Mouse (Mus musculus) liver, embryonic 16.5 days (tissue): Measurements from ENCODE around the gene Emg1. TPM values are rescaled to one million over a fixed set of nuclear protein-coding genes. Genes with fewer than 3 reads are reported as not detected.

Source experiments
- ATAC-seq: fragments of 200-750 bp; cut with Nextera tagmentation; 2 replicates; pipeline ENCODE4 v1.8.0; 2017; ENCODE audit warnings: low read depth, mild to moderate bottlenecking, moderate number of reproducible peaks, moderate library complexity
- H3K27ac ChIP-seq: fragments of 300-500 bp; sonication (generic); 2 replicates; pipeline ENCODE4 v1.5.1; 2014; ENCODE audit warnings: mild to moderate bottlenecking, low read length
- H3K27me3 ChIP-seq: fragments of 300-500 bp; sonication (generic); 2 replicates; pipeline ENCODE4 v1.6.1; 2014; ENCODE audit warnings: low read depth, low read length, mixed read lengths; ENCODE audit not compliant: control insufficient read depth, insufficient read depth
- H3K36me3 ChIP-seq: fragments of 300-500 bp; sonication (generic); 2 replicates; pipeline ENCODE4 v1.6.1; 2014; ENCODE audit warnings: mild to moderate bottlenecking; ENCODE audit not compliant: control insufficient read depth, insufficient read depth
- H3K4me1 ChIP-seq: fragments of 300-500 bp; sonication (generic); 2 replicates; pipeline ENCODE4 v1.6.1; 2014; ENCODE audit warnings: low read depth, low read length, mixed read lengths; ENCODE audit not compliant: control insufficient read depth
- H3K4me2 ChIP-seq: fragments of 300-500 bp; sonication (generic); 2 replicates; pipeline ENCODE4 v1.6.1; 2014; ENCODE audit warnings: low read depth, low read length, mixed read lengths
- H3K4me3 ChIP-seq: fragments of 300-500 bp; sonication (generic); 2 replicates; pipeline ENCODE4 v1.5.1; 2014; ENCODE audit warnings: low read depth, mild to moderate bottlenecking, low read length
- H3K9ac ChIP-seq: fragments of 300-500 bp; sonication (generic); 2 replicates; pipeline ENCODE4 v1.6.1; 2014; ENCODE audit warnings: low read depth, low read length
- H3K9me3 ChIP-seq: fragments of 300-500 bp; sonication (generic); replicated peaks from 2 replicates; pipeline ENCODE4 v1.6.1; 2016; ENCODE audit warnings: low read length; ENCODE audit not compliant: control insufficient read depth
- WGBS: fragments of 180-500 bp; shearing (Covaris S2); extraction: QIAGEN DNeasy Blood & Tissue Kit; methylation state at CpG from one replicate; pipeline ENCODE4 v1.1.7; 2014; ENCODE audit not compliant: insufficient replicate concordance; 5-methylcytosine and 5-hydroxymethylcytosine counted together
- polyA plus RNA-seq: library from polyadenylated mRNA; unstranded; fragments of >200 nt; fragmentation: Nextera tagmentation; extraction: Ambion mirVana; gene quantifications from 2 replicates; pipeline ENCODE4 v1.2.1, GENCODE M21; 2015

Gene Emg1
- polyA plus RNA-seq, 1 experiment from 2014 or later: 105 TPM

- H3K9ac ChIP-seq: no peak overlapping the region
These were observed 31.0 kb upstream of the Emg1 start for GRCm38 (mm10) chr6:124742839-124743514.

GRCm38 (mm10) chr6:124741842-124742241 is 29.9 kb upstream of the Emg1 start:
- H3K36me3 ChIP-seq: no peaks in the 10 kb centered on the region
- 82% methylated on average over 3 of the region's 3 CpGs for WGBS
- no peaks in the 10 kb centered on the region for H3K27me3 ChIP-seq
- peak overlapping the region; percentile 75 for H3K9ac ChIP-seq
- peak overlapping the region; percentile 70 for H3K4me3 ChIP-seq
- ATAC-seq: no peak
- peak overlapping the region; percentile 95 for H3K4me2 ChIP-seq
- H3K9me3 ChIP-seq: no peaks in the 10 kb centered on the region
- peaks cover 45% of the 10 kb centered on the region for H3K4me1 ChIP-seq
- peak overlapping the region; percentile 96 for H3K27ac ChIP-seq

More at GRCm38 (mm10) chr6:124742839-124743514, 31.0 kb upstream of the Emg1 start:
- H3K4me1 ChIP-seq: peaks cover 45% of the 10 kb centered on the region
- no peak overlapping the region for H3K4me2 ChIP-seq
- no peak for ATAC-seq
- no peaks in the 10 kb centered on the region for H3K36me3 ChIP-seq
- no peak overlapping the region for H3K27ac ChIP-seq
- H3K9me3 ChIP-seq: no peaks in the 10 kb centered on the region
- H3K27me3 ChIP-seq: no peaks in the 10 kb centered on the region
- no peak overlapping the region for H3K4me3 ChIP-seq
- 80% methylated on average over 15 of the region's 15 CpGs for WGBS

DNA sequence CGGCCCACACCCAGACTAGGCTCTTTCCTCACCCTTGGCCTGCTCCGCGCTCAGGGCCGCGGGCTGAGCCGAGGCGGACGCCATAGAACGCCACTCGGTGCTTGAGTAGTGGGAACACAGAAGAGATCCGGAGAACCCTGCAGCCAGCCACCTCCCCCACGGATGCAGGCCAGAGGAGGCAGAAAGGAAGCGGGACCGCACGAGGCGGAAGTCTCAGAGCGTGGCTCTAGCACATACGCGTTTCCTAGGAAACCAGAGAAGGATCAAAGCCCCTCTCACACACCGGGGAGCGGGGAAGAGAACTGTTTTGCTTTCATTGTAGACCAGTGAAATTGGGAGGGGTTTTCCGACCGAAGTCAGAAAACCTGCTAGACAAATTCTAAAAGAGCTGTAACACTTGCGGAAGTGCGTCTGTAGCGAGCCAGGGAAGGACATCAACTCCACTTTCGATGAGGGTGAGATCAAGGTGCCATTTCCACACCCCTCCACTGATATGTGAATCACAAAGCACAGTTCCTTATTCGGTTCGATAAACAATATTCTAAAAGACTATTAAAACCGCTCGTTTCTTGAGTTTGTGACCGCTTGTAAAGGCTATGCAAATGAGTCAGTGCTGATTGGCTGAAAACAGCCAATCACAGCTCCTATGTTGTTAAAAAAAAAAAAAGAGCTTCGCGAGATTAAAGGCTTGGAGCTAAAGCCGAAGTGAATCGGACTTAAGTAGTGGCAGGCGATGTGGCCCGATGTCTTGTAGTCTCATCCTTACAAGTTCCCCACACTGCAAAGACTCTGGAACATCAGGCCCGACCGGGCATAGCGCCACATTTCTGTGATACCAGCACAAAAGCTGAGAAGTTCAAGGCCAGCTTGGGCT is 29.1 kb upstream of the Emg1 start, which contains the start of gene Grcc10:
Grcc10 (minus strand) TSS at position 487 of the 874 bp plus-strand sequence.
- Histone ChIP-seq H3K4me2 (peak within 1 kb of the TSS; percentile 95), H3K36me3 (no peaks in the 10 kb centered on the region), H3K27ac (peak within 1 kb of the TSS; percentile 96), H3K9ac (peak within 1 kb of the TSS; percentile 75), H3K4me3 (peak within 1 kb of the TSS; percentile 70), H3K4me1 (peaks cover 39% of the 10 kb centered on the region), H3K9me3 (no peaks in the 10 kb centered on the region), H3K27me3 (no peaks in the 10 kb centered on the region)
- under 1% methylated on average over 41 of the region's 41 CpGs for WGBS
- peak; percentile 62 for ATAC-seq

DNA sequence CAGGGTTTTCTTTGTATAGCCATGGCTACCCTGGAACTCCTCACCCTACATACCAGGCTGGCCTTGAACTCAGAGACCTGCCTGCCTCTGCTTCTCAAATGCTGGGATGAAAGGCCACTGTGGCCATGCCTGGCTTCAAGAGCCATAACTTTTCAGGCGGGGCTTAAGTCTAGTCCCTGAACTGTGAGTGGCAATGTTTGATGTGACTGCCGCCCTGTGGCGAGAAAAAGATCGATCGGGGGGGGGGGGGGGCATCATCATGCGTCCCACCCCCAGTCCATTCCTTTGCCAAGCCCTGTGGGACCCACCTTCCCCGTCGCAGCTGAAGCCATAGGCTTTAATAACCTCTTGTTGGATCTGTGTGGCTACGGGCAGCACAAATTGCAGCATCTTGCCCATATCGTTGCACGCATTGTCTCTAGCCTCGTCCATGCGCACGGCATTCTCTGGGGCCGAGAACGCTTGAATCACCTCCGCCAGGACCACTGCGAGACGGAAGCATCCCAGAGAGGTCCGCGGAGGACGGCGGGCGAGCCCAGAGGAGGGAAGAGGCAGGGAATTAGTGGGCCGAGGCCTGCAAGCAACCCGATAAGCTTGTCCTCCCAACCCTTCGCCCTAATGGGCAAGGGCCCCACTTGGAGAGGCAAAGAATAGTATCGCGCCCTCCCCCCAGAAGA is 28.4 kb upstream of the Emg1 start:
- 0% methylated on average over 29 of the region's 29 CpGs for WGBS
- no peaks in the 10 kb centered on the region for H3K36me3 ChIP-seq
- ATAC-seq: no peak
- no peaks in the 10 kb centered on the region for H3K27me3 ChIP-seq
- H3K4me1 ChIP-seq: peaks cover 35% of the 10 kb centered on the region
- H3K9me3 ChIP-seq: no peaks in the 10 kb centered on the region
- peak overlapping the region; percentile 75 for H3K9ac ChIP-seq
- peak overlapping the region; percentile 96 for H3K27ac ChIP-seq
- H3K4me2 ChIP-seq: peak overlapping the region; percentile 95
- peak overlapping the region; percentile 70 for H3K4me3 ChIP-seq

DNA sequence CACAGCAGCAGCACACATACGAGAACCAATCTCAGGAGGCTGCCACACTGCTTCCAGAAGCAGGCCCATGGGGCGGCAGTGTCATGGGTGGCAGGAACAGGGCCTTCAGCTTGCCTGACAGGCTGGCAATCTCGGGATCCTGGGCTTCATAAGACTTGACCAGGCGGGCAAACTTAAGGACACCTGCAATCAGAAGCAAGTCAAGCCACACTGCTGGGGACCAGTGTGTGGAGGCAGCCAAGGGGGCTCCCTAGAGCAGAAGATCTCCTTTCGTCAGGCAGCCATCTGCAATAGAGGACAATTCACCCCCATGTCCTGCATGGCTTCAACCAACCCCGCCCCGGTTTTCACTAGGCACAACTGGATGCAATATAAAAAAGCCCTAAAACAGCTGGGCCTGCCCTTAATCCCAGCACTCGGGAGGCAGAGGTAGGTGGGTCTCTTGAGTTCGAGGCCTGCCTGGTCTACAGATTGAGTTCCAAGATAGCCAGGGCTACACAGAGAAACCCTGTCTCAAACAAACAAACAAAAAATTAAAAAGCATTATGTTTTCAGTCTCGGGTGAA is 27.3 kb upstream of the Emg1 start:
- 69% methylated on average over 10 of the region's 10 CpGs for WGBS
- peak overlapping the region; percentile 75; the same call in 1 of the 2 replicates for H3K9ac ChIP-seq
- no peaks in the 10 kb centered on the region for H3K9me3 ChIP-seq
- H3K4me3 ChIP-seq: no peak overlapping the region
- H3K36me3 ChIP-seq: no peaks in the 10 kb centered on the region
- no peaks in the 10 kb centered on the region for H3K27me3 ChIP-seq
- H3K4me1 ChIP-seq: peaks cover 30% of the 10 kb centered on the region
- H3K4me2 ChIP-seq: peak overlapping the region; percentile 95; the same call in 1 of the 2 replicates
- peak overlapping the region; percentile 96 for H3K27ac ChIP-seq
- ATAC-seq: no peak

GRCm38 (mm10) chr6:124738511-124739023 is 26.6 kb upstream of the Emg1 start, which contains the start of gene Ptpn6:
TSS of gene Ptpn6 (minus strand) at chr6:124738714.
- Histone ChIP-seq H3K4me1 (peaks cover 30% of the 10 kb centered on the region), H3K36me3 (no peaks in the 10 kb centered on the region), H3K9me3 (no peaks in the 10 kb centered on the region), H3K4me3 (peak within 1 kb of the TSS; percentile 37), H3K9ac (peak within 1 kb of the TSS; percentile 75), H3K27ac (peak within 1 kb of the TSS; percentile 96), H3K27me3 (no peaks in the 10 kb centered on the region), H3K4me2 (peak within 1 kb of the TSS; percentile 95)
- WGBS: 21% methylated on average over 15 of the region's 15 CpGs
- peak; percentile 61 for ATAC-seq

- no peak overlapping the region for H3K9ac ChIP-seq
- no peaks in the 10 kb centered on the region for H3K9me3 ChIP-seq
- no peak overlapping the region for H3K4me2 ChIP-seq
- H3K27me3 ChIP-seq: no peaks in the 10 kb centered on the region
- ATAC-seq: no peak
- H3K4me3 ChIP-seq: no peak overlapping the region
- peaks cover 37% of the 10 kb centered on the region for H3K4me1 ChIP-seq
- 79% methylated on average over 11 of the region's 11 CpGs for WGBS
- H3K36me3 ChIP-seq: no peaks in the 10 kb centered on the region
- no peak overlapping the region for H3K27ac ChIP-seq
These were observed 25.1 kb upstream of the Emg1 start for GRCm38 (mm10) chr6:124737040-124737439.

DNA sequence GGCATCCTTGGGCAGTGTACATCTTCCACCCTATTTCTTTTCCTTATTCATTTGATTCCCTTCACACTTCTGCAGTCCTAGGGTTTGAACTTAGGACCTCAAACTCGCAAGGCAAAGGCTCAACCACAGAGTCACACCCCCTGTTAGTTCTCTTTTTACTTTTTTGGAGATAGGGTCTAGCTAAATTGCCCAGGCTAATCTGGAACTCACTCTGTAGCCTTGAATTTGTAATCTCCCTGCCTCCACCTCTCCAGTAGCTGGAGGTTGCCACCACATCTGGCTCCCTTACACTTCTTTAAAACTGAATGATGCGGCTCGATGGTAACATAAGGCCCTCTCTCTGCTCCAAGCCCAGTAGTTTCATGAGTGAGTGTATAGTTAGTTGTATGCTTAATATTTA is 22.4 kb upstream of the Emg1 start:
- H3K9me3 ChIP-seq: no peaks in the 10 kb centered on the region
- no peaks in the 10 kb centered on the region for H3K36me3 ChIP-seq
- H3K9ac ChIP-seq: no peak overlapping the region
- H3K4me3 ChIP-seq: no peak overlapping the region
- H3K4me2 ChIP-seq: no peak overlapping the region
- H3K4me1 ChIP-seq: peaks cover 20% of the 10 kb centered on the region
- 61% methylated on average over 3 of the region's 3 CpGs for WGBS
- H3K27ac ChIP-seq: no peak overlapping the region
- no peak for ATAC-seq
- no peaks in the 10 kb centered on the region for H3K27me3 ChIP-seq
